Mouse (Mus musculus) neutrophil, adult 5-6 weeks (primary cell): ENCODE data around the gene Olfr1511. TPM values are rescaled to one million over a fixed set of nuclear protein-coding genes. Genes with fewer than 3 reads are reported as not detected.
"Not testable (repeated sequence)": the region's sequence is repeated elsewhere in the genome, so short reads cannot be mapped to it uniquely, and the experiment has no call there.

ENCODE experiments used
- ATAC-seq: fragments of 151-379, 151-347 bp; 2 replicates; pipeline ENCODE4 v1.8.0; 2017; ENCODE audit warnings: mild to moderate bottlenecking, moderate TSS enrichment; ENCODE audit not compliant: insufficient number of reproducible peaks, poor library complexity, low FRiP score, severe bottlenecking; ENCODE audit errors: extremely low read depth
- total RNA-seq: library from RNA; stranded (forward); fragments of 200-1000 nt; gene quantifications from 2 replicates; pipeline ENCODE4 v1.2.3, GENCODE M21; 2017

Gene Olfr1511
- total RNA-seq: not detected in 2 replicates

GRCm38 (mm10) chr14:52397279-52397678 is at the start of gene Olfr1511:
Gene Olfr1511, minus strand, starts transcription at chr14:52397379.
- ATAC-seq: no peak

DNA sequence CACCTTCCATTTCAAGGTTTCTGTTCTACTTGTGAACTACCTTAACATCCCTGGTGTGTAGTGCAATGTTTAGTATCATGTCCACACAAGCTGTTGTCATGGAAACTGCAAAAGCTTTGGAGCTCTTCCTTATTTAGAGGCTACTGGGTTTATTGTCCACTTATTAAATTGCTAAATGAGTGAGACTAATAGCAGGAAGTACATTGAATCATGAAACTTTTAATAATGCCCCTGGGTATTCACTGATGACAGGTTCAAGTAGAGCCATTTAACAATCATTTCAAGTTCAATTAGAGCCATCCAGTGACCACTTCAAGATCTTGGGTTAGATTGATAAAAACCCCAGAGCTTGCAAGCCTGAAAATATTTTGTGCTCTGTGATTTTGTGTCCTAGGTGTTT is 45.5 kb upstream of the Olfr1511 start, which contains the start of gene Olfr1509:
Gene Olfr1509 (plus strand): TSS at position 301 of the 400 bp plus-strand sequence.
- ATAC-seq: no peak

- no peak for ATAC-seq
Observed at GRCm38 (mm10) chr14:52427686-52428085, 30.5 kb upstream of the Olfr1511 start.

DNA sequence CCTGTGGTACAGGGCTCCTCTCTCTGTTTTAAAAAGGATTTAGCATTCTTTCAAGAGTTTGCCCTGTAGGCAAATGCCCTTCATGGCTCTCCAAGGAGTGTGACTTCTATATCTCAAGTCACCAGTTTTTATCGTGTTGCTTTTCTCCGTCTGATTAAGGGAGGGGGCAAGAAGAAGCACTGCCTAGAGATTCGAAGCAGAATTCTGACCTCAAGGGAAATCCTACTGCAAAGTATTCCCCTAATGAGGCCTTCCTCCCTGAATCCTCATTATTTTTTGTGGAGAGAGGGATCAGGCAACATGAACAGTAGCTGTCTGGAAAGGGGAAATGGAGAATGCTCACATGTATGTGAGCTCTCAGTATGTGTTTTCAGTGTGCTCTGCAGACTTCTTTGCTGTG is 17.1 kb upstream of the Olfr1511 start, which contains the start of gene Olfr1510:
Gene Olfr1510 (minus strand): TSS at position 101 of the 400 bp plus-strand sequence.
- no peak for ATAC-seq

- ATAC-seq: not testable (repeated sequence)
Observed at GRCm38 (mm10) chr14:52410142-52410919, 13.2 kb upstream of the Olfr1511 start.

- not testable (repeated sequence) for ATAC-seq
Observed at GRCm38 (mm10) chr14:52390084-52390848, 6.9 kb downstream of the Olfr1511 start.

- no peak for ATAC-seq
Observed at GRCm38 (mm10) chr14:52379068-52379467, 18.1 kb downstream of the Olfr1511 start, which contains the start of gene Olfr1512. Gene Olfr1512, minus strand, starts transcription at chr14:52379168.

- ATAC-seq: no peak
Observed at GRCm38 (mm10) chr14:52368741-52369140, 28.4 kb downstream of the Olfr1511 start.

DNA sequence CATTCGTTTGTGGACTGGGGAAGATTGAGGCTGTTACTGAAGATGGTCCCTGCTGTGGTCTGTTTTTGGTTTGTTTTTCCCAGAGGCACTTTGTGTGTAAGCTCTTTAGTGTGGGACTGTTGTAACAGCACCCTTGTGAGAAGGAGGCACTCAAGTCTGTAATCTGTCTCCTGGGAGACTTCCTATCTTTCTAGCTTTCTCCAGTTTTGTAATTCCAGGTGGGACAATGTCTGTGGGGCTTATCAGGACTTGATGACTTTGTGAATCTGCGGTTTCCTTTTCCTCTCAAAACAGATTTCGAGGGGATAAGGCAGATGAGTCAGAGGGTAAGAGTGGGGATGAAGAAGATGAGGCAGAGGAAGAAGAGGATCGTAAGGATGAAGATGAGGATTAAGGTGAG is 40.9 kb downstream of the Olfr1511 start, which contains the start of gene Olfr1513:
Gene Olfr1513 (minus strand): TSS at position 101 of the 400 bp plus-strand sequence.
- ATAC-seq: no peak

Other genes starting within 250 kb of the Olfr1511 start
- gene Supt16, start 200.0 kb downstream of the Olfr1511 start, total RNA-seq: 97.9 and 102 TPM in 2 replicates
- gene Chd8, start 139.6 kb downstream of the Olfr1511 start, total RNA-seq: 155 and 214 TPM in 2 replicates
- gene Tox4, start 118.2 kb downstream of the Olfr1511 start, total RNA-seq: 55.7 and 61.0 TPM in 2 replicates
- 12.2 and 16.8 TPM in 2 replicates for gene Rab2b, start 117.8 kb downstream of the Olfr1511 start, total RNA-seq
- 88.0 and 97.4 TPM in 2 replicates for gene Mettl3, start 92.3 kb downstream of the Olfr1511 start, total RNA-seq
- 0.35 TPM in 1 of 2 replicates, not detected in the other for gene Sall2, start 68.6 kb downstream of the Olfr1511 start, total RNA-seq
- not detected in 2 replicates for gene Olfr1513, start 41.0 kb downstream of the Olfr1511 start, total RNA-seq
- not detected in 2 replicates for gene Olfr1512, start 18.2 kb downstream of the Olfr1511 start, total RNA-seq
- gene Olfr1510, start 17.0 kb upstream of the Olfr1511 start, total RNA-seq: not detected in 2 replicates
- gene Olfr1509, start 45.6 kb upstream of the Olfr1511 start, total RNA-seq: not detected in 2 replicates
- 0.12 TPM in 1 of 2 replicates, not detected in the other for gene Olfr1508, start 70.1 kb upstream of the Olfr1511 start, total RNA-seq
- not detected in 2 replicates for gene Olfr1507, start 98.4 kb upstream of the Olfr1511 start, total RNA-seq